Mouse (Mus musculus) embryonic fibroblast, embryonic 13.5 days (primary cell): Measurements from ENCODE around the gene Bysl.

Experiments used
- CTCF ChIP-seq: IDR thresholded peaks from 2 replicates; pipeline ENCODE4 v1.5.1; 2011; ENCODE audit warnings: mild to moderate bottlenecking, control low read depth, low read length, moderate library complexity, borderline replicate concordance; ENCODE audit not compliant: insufficient read depth
- POLR2A ChIP-seq: IDR thresholded peaks from 2 replicates; pipeline ENCODE4 v1.6.1; 2011; ENCODE audit warnings: low read depth, mild to moderate bottlenecking, control low read depth, low read length, moderate library complexity

- TF ChIP-seq POLR2A (no peak), CTCF (no peak)
Measured at GRCm38 (mm10) chr17:47580962-47581361, 30.3 kb downstream of the Bysl start.
